Comparison of ENCODE assay signal across 9 mouse cellular contexts in genomic region chr7:30444971-30445751, GRCm38 (mm10). TPM values are rescaled to one million over a fixed set of nuclear protein-coding genes. Genes with fewer than 3 reads are reported as not detected.
DNase-seq lines count a peak whose midpoint lies in the region; ATAC-seq and TF ChIP-seq lines count a peak whose summit lies in the region.
"Had no signal": no experiment of that assay in that cellular context is flagged by ENCODE, and none has a peak within 500 bp of the region (broad histone marks: within the 10 kb centered on the region; RNA-seq: fewer than 3 reads in every experiment).

Gene Aplp1, minus strand, starts transcription at chr7:30445535.

- H3K4me3 ChIP-seq in spleen, adult 2 months (ENCODE audit: extremely low read depth, insufficient read depth, insufficient read length), result peak within 1 kb of the TSS; percentile 48
- peak within 1 kb of the TSS; percentile 72 for H3K4me3 ChIP-seq in limb, embryonic 13.5 days
- H3K4me3 ChIP-seq in midbrain, embryonic 13.5 days (replicated peaks), result peak within 1 kb of the TSS; percentile 84
- H3K4me3 ChIP-seq: myocyte had no signal

- peak within 1 kb of the TSS; percentile 78 for H3K9ac ChIP-seq in limb, embryonic 13.5 days
- peak within 1 kb of the TSS; percentile 97 for H3K9ac ChIP-seq in midbrain, embryonic 13.5 days (replicated peaks)

- TF ChIP-seq CTCF in spleen, adult 2 months (IDR thresholded peaks at IDR 0.05; ENCODE audit: extremely low read depth, insufficient read depth, insufficient read length, insufficient replicate concordance), result no peak

- peak within 1 kb of the TSS; percentile 81 for H3K4me2 ChIP-seq in limb, embryonic 13.5 days (replicated peaks)
- peak within 1 kb of the TSS; percentile 85 for H3K4me2 ChIP-seq in midbrain, embryonic 13.5 days (replicated peaks)

- peak in 1 of 2 experiments; percentile 33 for DNase-seq in spleen, adult 2 months (ENCODE audit: low read depth in 1 of 2, low spot score in 2 of 2)
- DNase-seq in spleen, postnatal 4 days (ENCODE audit: low spot score in 2 of 2), result no peak
- DNase-seq in cerebellum, postnatal 36 days, result peak; percentile 73 to 84
- DNase-seq in heart, adult 9 months (ENCODE audit: low spot score in 2 of 2), result peak; percentile 24 to 31
- DNase-seq in kidney, adult 8-10 months, result peak; percentile 22 to 41
- peak; percentile 23 for DNase-seq in thymus, postnatal 0 days (ENCODE audit: low spot score)

- no peak within 1 kb of the TSS for H3K27ac ChIP-seq in spleen, adult 2 months (ENCODE audit: insufficient read depth, low read length)
- peak within 1 kb of the TSS; percentile 3; the same call in 1 of the 2 replicates for H3K27ac ChIP-seq in limb, embryonic 13.5 days
- peak within 1 kb of the TSS; percentile 99 for H3K27ac ChIP-seq in midbrain, embryonic 13.5 days

- ATAC-seq in limb, embryonic 13.5 days (ENCODE audit: low FRiP score, low read depth), result peak; percentile 81
- peak; percentile 83 for ATAC-seq in midbrain, embryonic 13.5 days

- H3K4me1 ChIP-seq in spleen, adult 2 months (ENCODE audit: control insufficient read depth, insufficient read depth, insufficient read length), result peaks cover 6% of the 10 kb centered on the region
- H3K4me1 ChIP-seq in limb, embryonic 13.5 days, result peaks cover 19% of the 10 kb centered on the region
- H3K4me1 ChIP-seq in midbrain, embryonic 13.5 days (replicated peaks), result peaks cover 42% of the 10 kb centered on the region

- peaks cover 13% of the 10 kb centered on the region for H3K27me3 ChIP-seq in spleen, adult 2 months (ENCODE audit: control insufficient read depth, insufficient read depth, low read length)
- peaks cover 63% of the 10 kb centered on the region for H3K27me3 ChIP-seq in limb, embryonic 13.5 days
- H3K27me3 ChIP-seq in midbrain, embryonic 13.5 days, result no peaks in the 10 kb centered on the region

- TF ChIP-seq POLR2A in spleen, adult 2 months (IDR thresholded peaks at IDR 0.05; ENCODE audit: low read depth, low read length), result no peak

- WGBS in spleen, adult 2 months, result 3% methylated on average over 59 of the region's 72 CpGs
- under 1% methylated on average over 56 of the region's 72 CpGs for WGBS in limb, embryonic 13.5 days
- under 1% methylated on average over 62 of the region's 72 CpGs for WGBS in midbrain, embryonic 13.5 days

- H3K36me3 ChIP-seq in spleen, adult 2 months (ENCODE audit: control insufficient read depth, insufficient read depth, low read length), result no peaks in the 10 kb centered on the region
- peaks cover 19% of the 10 kb centered on the region for H3K36me3 ChIP-seq in limb, embryonic 13.5 days
- H3K36me3 ChIP-seq in midbrain, embryonic 13.5 days, result peaks cover 28% of the 10 kb centered on the region

- no peaks in the 10 kb centered on the region for H3K9me3 ChIP-seq in limb, embryonic 13.5 days
- H3K9me3 ChIP-seq in midbrain, embryonic 13.5 days, result no peaks in the 10 kb centered on the region

RNA-seq across cellular contexts. Expression of gene Aplp1, which starts in this region (rescaled TPM):
- 1.9 and 2.3 TPM in 2 replicates for polyA plus RNA-seq in spleen, adult 2 months (2012; rRNA removed)
- 38.4 and 44.2 TPM in 2 replicates for polyA plus RNA-seq in limb, embryonic 13.5 days (2015; fragmentation: Nextera tagmentation; extraction: Ambion mirVana)
- 521 and 559 TPM in 2 replicates for polyA plus RNA-seq in midbrain, embryonic 13.5 days (2015; fragmentation: Nextera tagmentation; extraction: Ambion mirVana)
- polyA plus RNA-seq in thymus, postnatal 0 days (2015; fragmentation: Nextera tagmentation; extraction: Ambion mirVana), result 1.3 and 2.8 TPM in 2 replicates

Comparison
In these comparisons a context has a peak if more than half of its experiments do, and no peak if none do; other contexts are left out.
1. RNA of gene Aplp1 (polyA plus RNA-seq): 521 to 559 TPM in midbrain, embryonic 13.5 days and 38.4 to 44.2 TPM in limb, embryonic 13.5 days; 1.9 to 2.3 TPM in spleen, adult 2 months and 1.3 to 2.8 TPM in thymus, postnatal 0 days; every median in the first group is over 10 times any median in the second.
2. RNA of gene Aplp1 (polyA plus RNA-seq): 521 to 559 TPM in midbrain, embryonic 13.5 days; 38.4 to 44.2 TPM in limb, embryonic 13.5 days; every median in the first group is over 10 times any median in the second.
3. DNase-seq: peak in cerebellum, postnatal 36 days (2 of 2), heart, adult 9 months (2 of 2), kidney, adult 8-10 months (2 of 2) and thymus, postnatal 0 days (single experiment); none in spleen, postnatal 4 days (0 of 2).
4. Peak in every context shown above with its lines, with median percentiles within 50 percentile points of each other: H3K4me3 ChIP-seq.